Mouse (Mus musculus): Measurements from ENCODE around the gene Gm8909.
"Not testable (repeated sequence)": the region's sequence is repeated elsewhere in the genome, so short reads cannot be mapped to it uniquely, and the experiment has no call there.

- TF ChIP-seq CTCF, POLR2A (IDR thresholded peaks at IDR 0.05; ENCODE audit: insufficient read depth, low read depth, low read length): not testable (repeated sequence)
Measured at GRCm38 (mm10) chr17:36120839-36121238, 47.5 kb downstream of the Gm8909 start.

Measured in olfactory bulb, adult 2 months (tissue).